Mouse (Mus musculus) CH12.LX (cell line): ENCODE data around the gene Pacsin1. TPM values are rescaled to one million over a fixed set of nuclear protein-coding genes. Genes with fewer than 3 reads are reported as not detected.

Experiments used
- DNase-seq: peaks from one replicate; pipeline ENCODE4 v3.0.0-alpha.2; 2013; ENCODE audit errors: extremely low read depth
- H3K27ac ChIP-seq: 2 replicates; pipeline ENCODE4 v1.5.1; 2012; ENCODE audit warnings: low read depth, mild to moderate bottlenecking, control low read depth, moderate library complexity; ENCODE audit not compliant: insufficient read depth
- H3K27me3 ChIP-seq: replicated peaks from 2 replicates; pipeline ENCODE3; 2012; ENCODE audit warnings: inconsistent platforms
- H3K36me3 ChIP-seq, 2 experiments: replicated peaks in 1 of 2; 2 replicates each; pipeline versions ENCODE3 to v1.6.1; 2012; ENCODE audit warnings: inconsistent platforms in 1 of 2, low read length in 1 of 2, mild to moderate bottlenecking in 1 of 2, mixed read lengths in 1 of 2, moderate library complexity in 1 of 2; ENCODE audit not compliant: control insufficient read depth in 1 of 2, insufficient read depth in 1 of 2
- H3K4me1 ChIP-seq, 2 experiments: 2 replicates each; pipeline ENCODE4 v1.6.1; 2012; ENCODE audit warnings: inconsistent platforms in 1 of 2, moderate library complexity in 1 of 2; ENCODE audit not compliant: insufficient read depth in 2 of 2, control insufficient read depth in 1 of 2
- H3K4me2 ChIP-seq: 2 replicates; pipeline ENCODE4 v1.6.1; 2012; ENCODE audit warnings: low read depth, mild to moderate bottlenecking, control low read depth; ENCODE audit not compliant: poor library complexity, insufficient read depth, severe bottlenecking
- H3K4me3 ChIP-seq, 3 experiments: fragments of 150-350 bp in 1 of 3; sonication (generic) in 1 of 3; replicated peaks in 1 of 3; 2 replicates each; pipeline versions ENCODE3 to v1.5.1; 2011 to 2012; ENCODE audit warnings: low read depth in 2 of 3, low read length in 2 of 3, mild to moderate bottlenecking in 2 of 3, moderate library complexity in 2 of 3, control low read depth in 1 of 3, improper control_type of control experiment in 1 of 3, inconsistent platforms in 1 of 3, mixed read lengths in 1 of 3; ENCODE audit not compliant: poor library complexity in 1 of 3
- H3K79me2 ChIP-seq: replicated peaks from 2 replicates; pipeline ENCODE4 v1.6.1; 2012; ENCODE audit warnings: mild to moderate bottlenecking, moderate library complexity; ENCODE audit not compliant: control insufficient read depth, poor library complexity, insufficient read depth, severe bottlenecking; ENCODE audit errors: extremely low read depth
- H3K9ac ChIP-seq: 2 replicates; pipeline ENCODE4 v1.6.1; 2012; ENCODE audit warnings: low read depth, mild to moderate bottlenecking, control low read depth, moderate library complexity; ENCODE audit not compliant: insufficient read depth
- H3K9me3 ChIP-seq: replicated peaks from 2 replicates; pipeline ENCODE3; 2012; ENCODE audit warnings: low read length, inconsistent platforms, mixed read lengths
- CHD2 ChIP-seq: IDR thresholded peaks from 2 replicates; pipeline ENCODE4 v1.6.1; 2011; ENCODE audit warnings: low read length, improper control_type of control experiment
- CTCF ChIP-seq, 2 experiments: IDR thresholded peaks in 1 of 2; conservative IDR thresholded peaks in 1 of 2; 2 replicates each; pipeline ENCODE4 v1.5.1; 2011 to 2012; ENCODE audit warnings: low read depth in 2 of 2, low read length in 2 of 2, improper control_type of control experiment in 1 of 2, inconsistent platforms in 1 of 2, mild to moderate bottlenecking in 1 of 2, moderate library complexity in 1 of 2
- EP300 ChIP-seq: IDR thresholded peaks from 2 replicates; pipeline ENCODE4 v1.6.1; 2011; ENCODE audit warnings: low read length, improper control_type of control experiment
- GABPA ChIP-seq: IDR thresholded peaks from 2 replicates; pipeline ENCODE4 v1.6.1; 2012; ENCODE audit warnings: low read depth, low read length, improper control_type of control experiment, inconsistent platforms; ENCODE audit not compliant: insufficient replicate concordance
- HCFC1 ChIP-seq: IDR thresholded peaks from 2 replicates; pipeline ENCODE4 v1.6.1; 2012; ENCODE audit warnings: low read depth, mild to moderate bottlenecking, inconsistent platforms, low read length, improper control_type of control experiment
- IRF4 ChIP-seq: IDR thresholded peaks from 2 replicates; pipeline ENCODE4 v1.6.1; 2014; ENCODE audit warnings: low read depth, mild to moderate bottlenecking, inconsistent platforms, low read length, improper control_type of control experiment
- MAX ChIP-seq: IDR thresholded peaks from 2 replicates; pipeline ENCODE4 v1.6.1; 2011; ENCODE audit warnings: low read length, improper control_type of control experiment
- MEF2A ChIP-seq: IDR thresholded peaks from 2 replicates; pipeline ENCODE4 v1.6.1; 2014; ENCODE audit warnings: low read depth, mild to moderate bottlenecking, inconsistent platforms, low read length, improper control_type of control experiment, borderline replicate concordance
- MXI1 ChIP-seq: IDR thresholded peaks from 2 replicates; pipeline ENCODE4 v1.6.1; 2011; ENCODE audit warnings: mild to moderate bottlenecking, low read depth, low read length, improper control_type of control experiment
- MYC ChIP-seq: IDR thresholded peaks from 2 replicates; pipeline ENCODE4 v1.6.1; 2011; ENCODE audit warnings: low read depth, mild to moderate bottlenecking, improper control_type of control experiment, low read length
- NRF1 ChIP-seq: IDR thresholded peaks from 2 replicates; pipeline ENCODE4 v1.6.1; 2014; ENCODE audit warnings: low read depth, mild to moderate bottlenecking, inconsistent platforms, low read length, improper control_type of control experiment, moderate library complexity
- USF1 ChIP-seq: IDR thresholded peaks from 2 replicates; pipeline ENCODE4 v1.6.1; 2014; ENCODE audit warnings: low read depth, mild to moderate bottlenecking, inconsistent platforms, low read length, improper control_type of control experiment
- ZC3H11A ChIP-seq: IDR thresholded peaks from 2 replicates; pipeline ENCODE4 v1.6.1; 2012; ENCODE audit warnings: low read depth, mild to moderate bottlenecking, inconsistent platforms, low read length, improper control_type of control experiment
- ZMIZ1 ChIP-seq: IDR thresholded peaks from 2 replicates; pipeline ENCODE4 v1.6.1; 2012; ENCODE audit warnings: low read depth, mild to moderate bottlenecking, inconsistent platforms, low read length, improper control_type of control experiment
- ZNF384 ChIP-seq: IDR thresholded peaks from 2 replicates; pipeline ENCODE4 v1.6.1; 2012; ENCODE audit warnings: low read depth, low read length, improper control_type of control experiment, inconsistent platforms
- dilution Hi-C: fragments of 300-500 bp; cut with MboI; formaldehyde crosslinking; loops from 2 replicates; pipeline ENCODE4 v1.14.3; 2020; ENCODE audit warnings: low sequenced_read_pairs; ENCODE audit not compliant: extremely low pct_unique_long_range_greater_than_20kb, extremely low pct_ligation_motif_present
- in situ Hi-C: fragments of 300-500 bp; cut with MboI; formaldehyde crosslinking; loops from 3 replicates; pipeline ENCODE4 v1.14.3; 2019; ENCODE audit warnings: low sequenced_read_pairs, low pct_ligation_motif_present, low pct_unique_long_range_greater_than_20kb, mixed read lengths
- polyA plus RNA-seq: library from polyadenylated mRNA; unstranded; fragments of >175 nt; gene quantifications from 2 replicates; pipeline ENCODE4 v1.2.1, GENCODE M21; 2012; ENCODE audit warnings: low read depth; ENCODE audit not compliant: insufficient read length
- total RNA-seq, 2 experiments: library from RNA; depleted of rRNA; stranded (reverse); fragments of 300-350 nt in 1 of 2; fragments of >200 nt in 1 of 2; gene quantifications; 2 replicates each; pipeline ENCODE4 v1.2.3; 2012 to 2014

Pacsin1 gene
- total and polyA plus RNA-seq, 3 experiments = 1.9 to 14.0 (median 13.2) TPM

DNA sequence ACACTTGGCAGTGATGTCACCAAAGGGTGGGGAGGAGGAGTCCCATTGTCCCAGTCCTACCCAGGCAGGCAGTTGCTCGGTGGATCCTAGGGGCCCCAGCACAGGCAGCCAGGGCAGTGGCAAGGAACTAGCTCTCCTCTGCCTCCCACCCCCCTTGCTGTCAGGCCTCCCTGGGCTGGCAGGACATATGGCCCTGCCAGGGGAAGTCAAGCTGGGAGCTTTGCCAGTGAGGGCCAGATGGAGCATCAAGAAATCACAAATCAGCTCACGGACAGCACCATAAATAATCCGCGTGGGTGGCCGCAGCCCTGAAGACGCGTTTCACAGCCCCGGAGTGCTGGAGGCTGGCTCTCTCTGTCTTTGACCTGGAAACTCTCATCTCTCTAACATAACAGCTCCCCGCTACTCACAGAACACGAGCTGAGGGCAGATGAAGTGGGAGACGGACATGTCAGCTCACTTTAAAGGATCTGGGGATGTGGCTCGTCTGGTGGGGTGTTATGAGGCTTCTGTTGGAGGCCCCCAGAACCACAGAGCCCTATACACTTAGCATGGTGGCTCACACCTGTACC, 12.7 kb upstream of the Pacsin1 start:
- in situ Hi-C loops (loop anchor here (10.0 kb wide), 1 partner anchor 122 kb away; no protein-coding TSS in a partner anchor), dilution Hi-C loops (no loop called here)
- TF ChIP-seq MEF2A (no peak), CTCF (conservative IDR thresholded peaks at IDR 0.05 in 1 of 2, IDR thresholded peaks at IDR 0.05 in 1 of 2; ENCODE audit: low read depth in 2 of 2, low read length in 2 of 2) (no peak), CHD2 (no peak), EP300 (no peak), USF1 (no peak), MYC (no peak), MXI1 (no peak), ZNF384 (no peak), IRF4 (no peak)
- no peaks in the 10 kb centered on the region for H3K36me3 ChIP-seq
- H3K27me3 ChIP-seq = no peaks in the 10 kb centered on the region
- H3K9me3 ChIP-seq = peaks cover 2% of the 10 kb centered on the region
- H3K79me2 ChIP-seq = no peaks in the 10 kb centered on the region
- H3K9ac ChIP-seq = no peak overlapping the region
- peaks cover 8 to 10% of the 10 kb centered on the region in 2 experiments for H3K4me1 ChIP-seq
- H3K27ac ChIP-seq = no peak overlapping the region
- H3K4me3 ChIP-seq = no peak overlapping the region
- H3K4me2 ChIP-seq = no peak overlapping the region
- no peak for DNase-seq

DNA sequence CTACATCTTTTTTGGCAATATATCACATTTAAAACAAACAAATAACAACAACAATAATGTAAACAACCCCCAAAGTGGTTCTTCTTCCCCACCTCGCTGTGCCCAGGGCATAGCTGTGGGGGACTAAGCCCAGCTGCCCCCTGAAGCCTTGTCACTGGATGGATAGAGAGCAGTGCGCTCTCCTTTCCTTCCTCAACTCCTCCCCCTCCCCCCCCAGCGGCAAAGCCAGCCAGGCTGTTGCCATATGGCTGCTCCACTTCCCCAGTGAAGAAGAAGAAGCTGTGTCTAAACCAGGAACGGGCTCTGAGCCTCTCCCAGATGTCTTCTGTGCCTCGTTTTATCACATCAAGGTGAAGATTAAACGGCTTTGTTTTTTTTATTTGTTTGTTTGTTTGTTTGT, 12.2 kb upstream of the Pacsin1 start:
- Histone ChIP-seq H3K79me2 (no peaks in the 10 kb centered on the region), H3K27me3 (no peaks in the 10 kb centered on the region), H3K4me2 (no peak overlapping the region), H3K9ac (no peak overlapping the region), H3K9me3 (peaks cover 2% of the 10 kb centered on the region), H3K27ac (no peak overlapping the region), H3K36me3 (no peaks in the 10 kb centered on the region), H3K4me1 (peaks cover 8 to 10% of the 10 kb centered on the region in 2 experiments), H3K4me3 (no peak overlapping the region)
- no peak for DNase-seq
- dilution Hi-C loops (no loop called here), in situ Hi-C loops (loop anchor here (10.0 kb wide), 1 partner anchor 122 kb away; no protein-coding TSS in a partner anchor)
- TF ChIP-seq GABPA = no peak
- TF ChIP-seq HCFC1 = no peak
- TF ChIP-seq ZC3H11A = no peak
- TF ChIP-seq CTCF (conservative IDR thresholded peaks at IDR 0.05 in 1 of 2, IDR thresholded peaks at IDR 0.05 in 1 of 2; ENCODE audit: low read depth in 2 of 2, low read length in 2 of 2) = no peak
- TF ChIP-seq ZMIZ1 = no peak
- no peak for TF ChIP-seq MAX
- TF ChIP-seq NRF1 = no peak
